Mouse (Mus musculus): Measurements from ENCODE around the gene Cab39. TPM values are rescaled to one million over a fixed set of nuclear protein-coding genes. Genes with fewer than 3 reads are reported as not detected.
A peak's percentile ranks its signal among the peaks of the same experiment; 100 is the strongest.

The Cab39 gene
- polyA plus RNA-seq, 1 experiment: 256 TPM

DNA sequence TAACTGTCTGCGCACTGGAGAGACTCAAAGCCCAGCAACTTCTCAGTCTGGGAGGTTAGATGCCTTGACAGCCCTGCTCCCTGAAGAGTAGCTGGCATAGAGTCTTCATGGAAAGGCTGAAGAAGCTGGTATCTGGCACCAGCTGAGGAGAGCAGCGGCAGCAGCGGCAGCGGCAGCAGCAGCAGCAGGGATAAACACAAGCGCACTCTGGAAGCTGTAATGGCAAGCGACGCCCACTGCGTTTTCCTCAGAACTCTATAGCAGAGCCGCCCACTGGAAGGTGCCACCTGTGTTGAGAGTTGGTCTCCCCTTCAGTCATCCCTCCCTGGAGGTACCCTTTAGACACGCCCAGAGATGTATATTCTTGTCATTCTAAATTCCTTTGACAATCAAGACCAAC lies 17.1 kb upstream of the Cab39 start:
- WGBS: 35% methylated on average over 10 of the region's 10 CpGs
- Histone ChIP-seq H3K4me1 (ENCODE audit: control insufficient read depth, insufficient read depth, low read length) (peaks cover 16% of the 10 kb centered on the region), H3K4me3 (ENCODE audit: insufficient read depth, low read depth, low read length) (no peak overlapping the region), H3K27ac (ENCODE audit: insufficient read depth, low read depth, low read length) (peak overlapping the region; percentile 55; the same call in 1 of the 2 replicates)
- TF ChIP-seq POLR2A (IDR thresholded peaks at IDR 0.05; ENCODE audit: insufficient read depth, low read depth, low read length) (no peak), CTCF (IDR thresholded peaks at IDR 0.05; ENCODE audit: insufficient read depth, low read depth, low read length) (no peak)

- TF ChIP-seq CTCF (IDR thresholded peaks at IDR 0.05; ENCODE audit: insufficient read depth, low read depth, low read length) (no peak), POLR2A (IDR thresholded peaks at IDR 0.05; ENCODE audit: insufficient read depth, low read depth, low read length) (no peak)
- WGBS: 94% methylated on average over 4 of the region's 4 CpGs
- no peak within 1 kb of the TSS for H3K27ac ChIP-seq (ENCODE audit: insufficient read depth, low read depth, low read length)
- no peak within 1 kb of the TSS for H3K4me3 ChIP-seq (ENCODE audit: insufficient read depth, low read depth, low read length)
- peaks cover 12% of the 10 kb centered on the region for H3K4me1 ChIP-seq (ENCODE audit: control insufficient read depth, insufficient read depth, low read length)
Observed at GRCm38 (mm10) chr1:85778436-85778835, 14.8 kb upstream of the Cab39 start, which contains the start of gene A630001G21Rik. A630001G21Rik (minus strand) TSS chr1:85778643.

DNA sequence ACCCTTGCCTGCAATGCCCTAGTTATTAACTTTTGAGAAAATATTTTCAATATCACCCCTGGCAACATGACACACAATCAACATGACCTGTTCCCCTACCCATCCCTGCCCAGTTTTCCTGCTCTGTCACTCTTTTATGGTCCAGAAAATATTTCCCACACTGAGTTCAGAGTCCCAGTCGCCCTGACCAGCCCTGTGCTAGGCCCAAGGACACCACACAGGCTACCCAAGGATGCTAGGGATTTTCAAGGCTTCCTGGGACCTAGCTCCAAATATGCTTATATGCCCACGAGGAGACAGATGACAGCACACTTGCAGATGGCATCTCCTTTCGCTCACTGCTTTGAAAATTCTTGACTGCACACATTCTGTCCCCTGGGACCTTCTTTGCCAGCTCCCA lies 14.2 kb upstream of the Cab39 start:
- Histone ChIP-seq H3K4me1 (ENCODE audit: control insufficient read depth, insufficient read depth, low read length) (peaks cover 12% of the 10 kb centered on the region), H3K27ac (ENCODE audit: insufficient read depth, low read depth, low read length) (no peak overlapping the region), H3K4me3 (ENCODE audit: insufficient read depth, low read depth, low read length) (no peak overlapping the region)
- WGBS: 72% methylated on average over 3 of the region's 3 CpGs
- no peak for TF ChIP-seq CTCF (IDR thresholded peaks at IDR 0.05; ENCODE audit: insufficient read depth, low read depth, low read length)
- TF ChIP-seq POLR2A (IDR thresholded peaks at IDR 0.05; ENCODE audit: insufficient read depth, low read depth, low read length): no peak

- peaks cover 12% of the 10 kb centered on the region for H3K4me1 ChIP-seq (ENCODE audit: control insufficient read depth, insufficient read depth, low read length)
- no peak overlapping the region for H3K27ac ChIP-seq (ENCODE audit: insufficient read depth, low read depth, low read length)
- no peak overlapping the region for H3K4me3 ChIP-seq (ENCODE audit: insufficient read depth, low read depth, low read length)
- TF ChIP-seq CTCF (IDR thresholded peaks at IDR 0.05; ENCODE audit: insufficient read depth, low read depth, low read length) (no peak), POLR2A (IDR thresholded peaks at IDR 0.05; ENCODE audit: insufficient read depth, low read depth, low read length) (no peak)
- 81% methylated on average over 4 of the region's 4 CpGs for WGBS
Observed at GRCm38 (mm10) chr1:85779428-85780180, 13.6 kb upstream of the Cab39 start.

- Histone ChIP-seq H3K27ac (ENCODE audit: insufficient read depth, low read depth, low read length) (no peak overlapping the region), H3K4me1 (ENCODE audit: control insufficient read depth, insufficient read depth, low read length) (peaks cover 3% of the 10 kb centered on the region; the same call in 1 of the 2 replicates), H3K4me3 (ENCODE audit: insufficient read depth, low read depth, low read length) (no peak overlapping the region)
- 78% methylated on average over 3 of the region's 3 CpGs for WGBS
- no peak for TF ChIP-seq POLR2A (IDR thresholded peaks at IDR 0.05; ENCODE audit: insufficient read depth, low read depth, low read length)
- no peak for TF ChIP-seq CTCF (IDR thresholded peaks at IDR 0.05; ENCODE audit: insufficient read depth, low read depth, low read length)
Observed at GRCm38 (mm10) chr1:85790565-85790964, 2.7 kb upstream of the Cab39 start.

GRCm38 (mm10) chr1:85791476-85791875 lies 1.8 kb upstream of the Cab39 start:
- H3K4me3 ChIP-seq (ENCODE audit: insufficient read depth, low read depth, low read length): no peak overlapping the region
- peaks cover 5% of the 10 kb centered on the region; the same call in 1 of the 2 replicates for H3K4me1 ChIP-seq (ENCODE audit: control insufficient read depth, insufficient read depth, low read length)
- 91% methylated on average over 3 of the region's 3 CpGs for WGBS
- H3K27ac ChIP-seq (ENCODE audit: insufficient read depth, low read depth, low read length): no peak overlapping the region
- TF ChIP-seq POLR2A (IDR thresholded peaks at IDR 0.05; ENCODE audit: insufficient read depth, low read depth, low read length) (no peak), CTCF (IDR thresholded peaks at IDR 0.05; ENCODE audit: insufficient read depth, low read depth, low read length) (no peak)

DNA sequence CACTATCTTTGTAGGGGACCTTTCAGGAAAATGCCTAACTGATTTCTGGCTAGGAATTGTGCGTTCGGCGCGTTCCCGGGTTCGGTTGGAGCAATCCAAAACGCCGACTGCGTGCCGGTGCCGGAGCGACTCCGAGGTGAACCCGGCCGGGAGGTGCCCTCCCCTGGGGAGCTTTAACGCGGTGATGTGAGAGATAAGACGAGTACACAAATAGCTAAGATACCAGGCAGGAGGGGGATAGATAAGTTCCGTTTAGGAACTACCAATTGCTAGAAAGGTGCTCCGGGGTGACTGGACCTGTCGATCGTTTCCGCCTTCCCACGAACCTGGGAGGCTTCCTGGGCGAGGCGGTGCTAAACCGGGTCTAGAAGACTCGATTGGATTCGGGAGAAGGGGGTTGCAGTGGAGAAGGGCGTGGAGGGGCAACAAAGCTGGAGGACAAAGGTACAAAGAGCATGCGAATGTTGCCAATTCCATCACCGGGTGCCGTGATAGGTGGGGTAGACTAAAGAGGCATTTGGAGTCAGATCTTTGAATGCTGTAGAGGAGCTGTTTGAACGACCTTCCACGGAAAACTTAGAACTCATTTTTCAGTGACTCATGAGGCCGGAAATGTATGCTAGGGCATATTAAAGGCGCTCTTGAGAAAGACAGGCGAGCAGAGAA lies 998 bp downstream of the Cab39 start:
- Histone ChIP-seq H3K4me1 (ENCODE audit: control insufficient read depth, insufficient read depth, low read length) (peaks cover 5% of the 10 kb centered on the region; the same call in 1 of the 2 replicates), H3K27ac (ENCODE audit: insufficient read depth, low read depth, low read length) (peak overlapping the region; percentile 5; the same call in 1 of the 2 replicates), H3K4me3 (ENCODE audit: insufficient read depth, low read depth, low read length) (peak overlapping the region; percentile 99)
- WGBS: under 1% methylated on average over 38 of the region's 38 CpGs
- no peak for TF ChIP-seq POLR2A (IDR thresholded peaks at IDR 0.05; ENCODE audit: insufficient read depth, low read depth, low read length)
- no peak for TF ChIP-seq CTCF (IDR thresholded peaks at IDR 0.05; ENCODE audit: insufficient read depth, low read depth, low read length)

DNA sequence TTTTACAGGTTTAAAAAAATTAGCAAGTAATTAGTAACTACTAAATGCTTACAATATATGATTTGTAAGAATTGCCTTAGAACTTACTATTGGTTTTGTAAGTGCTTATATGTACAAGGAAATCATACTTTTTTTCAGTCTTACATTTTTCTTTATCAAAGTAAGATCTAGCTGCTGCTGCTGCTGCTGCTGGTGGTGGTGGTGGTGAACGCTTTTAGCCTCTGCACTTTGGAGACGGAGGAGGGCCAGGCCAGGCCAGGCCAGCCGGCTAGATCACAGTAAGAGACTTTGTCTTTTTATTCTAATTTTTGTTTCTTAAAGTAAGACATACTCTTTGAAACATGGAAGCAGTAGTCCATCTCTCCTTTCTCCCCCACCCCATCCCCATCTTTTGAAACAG lies 2.0 kb downstream of the Cab39 start:
- TF ChIP-seq POLR2A (IDR thresholded peaks at IDR 0.05; ENCODE audit: insufficient read depth, low read depth, low read length) (no peak), CTCF (IDR thresholded peaks at IDR 0.05; ENCODE audit: insufficient read depth, low read depth, low read length) (no peak)
- WGBS: 32% methylated on average over 3 of the region's 3 CpGs
- Histone ChIP-seq H3K4me1 (ENCODE audit: control insufficient read depth, insufficient read depth, low read length) (peaks cover 5% of the 10 kb centered on the region; the same call in 1 of the 2 replicates), H3K4me3 (ENCODE audit: insufficient read depth, low read depth, low read length) (peak overlapping the region; percentile 6; the same call in 1 of the 2 replicates), H3K27ac (ENCODE audit: insufficient read depth, low read depth, low read length) (no peak overlapping the region)

DNA sequence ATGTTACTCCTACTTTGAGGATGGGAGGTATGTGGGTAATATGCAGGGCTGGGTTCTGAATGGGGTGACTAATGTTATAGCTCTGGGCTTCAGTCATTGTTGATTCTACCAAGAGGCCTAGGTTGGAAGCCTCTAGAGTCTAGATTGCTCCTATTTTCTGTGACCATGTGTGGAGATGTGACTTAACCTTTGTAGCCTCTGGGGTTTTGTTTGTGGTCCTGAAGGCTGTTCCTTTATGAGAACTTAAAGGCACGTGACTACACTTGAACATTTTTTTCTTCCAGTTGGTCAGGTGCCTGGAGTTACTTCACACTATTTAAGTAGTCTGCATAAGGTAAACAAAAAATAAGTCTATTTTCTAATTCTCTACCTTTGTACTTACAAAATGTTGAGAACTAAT lies 6.5 kb downstream of the Cab39 start:
- TF ChIP-seq POLR2A (IDR thresholded peaks at IDR 0.05; ENCODE audit: insufficient read depth, low read depth, low read length): no peak
- Histone ChIP-seq H3K4me1 (ENCODE audit: control insufficient read depth, insufficient read depth, low read length) (peaks cover 5% of the 10 kb centered on the region; the same call in 1 of the 2 replicates), H3K27ac (ENCODE audit: insufficient read depth, low read depth, low read length) (no peak overlapping the region), H3K4me3 (ENCODE audit: insufficient read depth, low read depth, low read length) (no peak overlapping the region)
- WGBS: 61% methylated on average over 1 of the region's 1 CpGs

All from olfactory bulb, adult 2 months (tissue).